Mouse (Mus musculus) stomach, embryonic 16.5 days (tissue): Measurements from ENCODE around the gene Nmnat2. TPM values are rescaled to one million over a fixed set of nuclear protein-coding genes. Genes with fewer than 3 reads are reported as not detected.

Source experiments
- ATAC-seq: fragments of 200-750 bp; cut with Nextera tagmentation; 2 replicates; pipeline ENCODE4 v1.8.0; 2017; ENCODE audit warnings: moderate number of reproducible peaks, moderate TSS enrichment; ENCODE audit not compliant: insufficient read depth, low FRiP score
- H3K27ac ChIP-seq: fragments of 300-500 bp; sonication (generic); 2 replicates; pipeline ENCODE4 v1.5.1; 2014; ENCODE audit warnings: low read length
- H3K27me3 ChIP-seq: fragments of 300-500 bp; sonication (generic); 2 replicates; pipeline ENCODE4 v1.6.1; 2014; ENCODE audit warnings: low read length, control low read depth, mixed read lengths; ENCODE audit not compliant: control insufficient read depth, insufficient read depth
- H3K36me3 ChIP-seq: fragments of 300-500 bp; sonication (generic); 2 replicates; pipeline ENCODE4 v1.6.1; 2014; ENCODE audit warnings: low read length; ENCODE audit not compliant: control insufficient read depth, insufficient read depth
- H3K4me1 ChIP-seq: fragments of 300-500 bp; sonication (generic); 2 replicates; pipeline ENCODE4 v1.6.1; 2014; ENCODE audit warnings: low read length, control low read depth, mixed read lengths; ENCODE audit not compliant: control insufficient read depth, insufficient read depth
- H3K4me2 ChIP-seq: fragments of 300-500 bp; sonication (generic); 2 replicates; pipeline ENCODE4 v1.6.1; 2014; ENCODE audit warnings: low read depth, low read length, mixed read lengths
- H3K4me3 ChIP-seq: fragments of 300-500 bp; sonication (generic); replicated peaks from 2 replicates; pipeline ENCODE4 v1.5.1; 2014; ENCODE audit warnings: mild to moderate bottlenecking, low read length
- H3K9ac ChIP-seq: fragments of 300-500 bp; sonication (generic); 2 replicates; pipeline ENCODE4 v1.6.1; 2014; ENCODE audit warnings: low read length
- H3K9me3 ChIP-seq: fragments of 300-500 bp; sonication (generic); replicated peaks from 2 replicates; pipeline ENCODE4 v1.6.1; 2016; ENCODE audit warnings: low read length, control low read depth; ENCODE audit not compliant: control insufficient read depth
- WGBS: fragments of 180-500 bp; shearing (Covaris S2); extraction: QIAGEN DNeasy Blood & Tissue Kit; methylation state at CpG from one replicate; pipeline ENCODE4 v1.1.7; 2014; 5-methylcytosine and 5-hydroxymethylcytosine counted together
- polyA plus RNA-seq: library from polyadenylated mRNA; unstranded; fragments of >200 nt; fragmentation: Nextera tagmentation; extraction: Ambion mirVana; gene quantifications from 2 replicates; pipeline ENCODE4 v1.2.1, GENCODE M21; 2015

Nmnat2 gene
- polyA plus RNA-seq, 1 experiment from 2014 or later: 2.8 TPM

GRCm38 (mm10) chr1:153087771-153088170, 133.0 kb downstream of the Nmnat2 start:
- Histone ChIP-seq H3K9ac (no peak overlapping the region), H3K4me1 (peaks cover 3% of the 10 kb centered on the region; the same call in 1 of the 2 replicates), H3K9me3 (no peaks in the 10 kb centered on the region), H3K4me3 (no peak overlapping the region), H3K27ac (no peak overlapping the region), H3K27me3 (no peaks in the 10 kb centered on the region), H3K4me2 (no peak overlapping the region), H3K36me3 (no peaks in the 10 kb centered on the region)
- 78% methylated on average over 5 of the region's 5 CpGs for WGBS
- no peak for ATAC-seq

GRCm38 (mm10) chr1:153090081-153090480, 135.3 kb downstream of the Nmnat2 start:
- no peak for ATAC-seq
- WGBS: 77% methylated on average over 2 of the region's 2 CpGs
- peaks cover 3% of the 10 kb centered on the region; the same call in 1 of the 2 replicates for H3K4me1 ChIP-seq

GRCm38 (mm10) chr1:153090807-153091206, 136.0 kb downstream of the Nmnat2 start:
- H3K4me2 ChIP-seq: no peak overlapping the region
- no peak overlapping the region for H3K9ac ChIP-seq
- H3K9me3 ChIP-seq: no peaks in the 10 kb centered on the region
- no peaks in the 10 kb centered on the region for H3K36me3 ChIP-seq
- H3K27ac ChIP-seq: no peak overlapping the region
- peaks cover 3% of the 10 kb centered on the region; the same call in 1 of the 2 replicates for H3K4me1 ChIP-seq
- ATAC-seq: no peak
- H3K27me3 ChIP-seq: no peaks in the 10 kb centered on the region
- H3K4me3 ChIP-seq: no peak overlapping the region
- WGBS: 64% methylated on average over 4 of the region's 4 CpGs

More at GRCm38 (mm10) chr1:153090081-153090480, 135.3 kb downstream of the Nmnat2 start:
- Histone ChIP-seq H3K4me2 (no peak overlapping the region), H3K27ac (no peak overlapping the region), H3K4me3 (no peak overlapping the region), H3K36me3 (no peaks in the 10 kb centered on the region), H3K9me3 (no peaks in the 10 kb centered on the region), H3K27me3 (no peaks in the 10 kb centered on the region), H3K9ac (no peak overlapping the region)

- no peak overlapping the region for H3K9ac ChIP-seq
- ATAC-seq: peak; percentile 60; the same call in 1 of the 2 replicates
- 0 out of 2 replicates have a peak overlapping the region, but pooled peaks have one; percentile 17 for H3K27ac ChIP-seq
- peaks cover 3% of the 10 kb centered on the region; the same call in 1 of the 2 replicates for H3K4me1 ChIP-seq
- no peaks in the 10 kb centered on the region for H3K27me3 ChIP-seq
- no peak overlapping the region for H3K4me3 ChIP-seq
- H3K4me2 ChIP-seq: no peak overlapping the region
- no peaks in the 10 kb centered on the region for H3K9me3 ChIP-seq
- 22% methylated on average over 9 of the region's 9 CpGs for WGBS
- no peaks in the 10 kb centered on the region for H3K36me3 ChIP-seq
These were observed 136.8 kb downstream of the Nmnat2 start for GRCm38 (mm10) chr1:153091438-153092236.

GRCm38 (mm10) chr1:153092237-153092975, 137.6 kb downstream of the Nmnat2 start:
- no peaks in the 10 kb centered on the region for H3K36me3 ChIP-seq
- H3K4me2 ChIP-seq: no peak overlapping the region
- no peak overlapping the region for H3K9ac ChIP-seq
- H3K27ac ChIP-seq: no peak overlapping the region
- H3K27me3 ChIP-seq: no peaks in the 10 kb centered on the region
- H3K9me3 ChIP-seq: no peaks in the 10 kb centered on the region
- no peak overlapping the region for H3K4me3 ChIP-seq
- peak; percentile 33; the same call in 1 of the 2 replicates for ATAC-seq
- H3K4me1 ChIP-seq: peaks cover 3% of the 10 kb centered on the region; the same call in 1 of the 2 replicates
- 62% methylated on average over 5 of the region's 5 CpGs for WGBS

- WGBS: 76% methylated on average over 5 of the region's 5 CpGs
- no peaks in the 10 kb centered on the region for H3K36me3 ChIP-seq
- no peaks in the 10 kb centered on the region for H3K27me3 ChIP-seq
- H3K4me2 ChIP-seq: no peak overlapping the region
- no peaks in the 10 kb centered on the region for H3K9me3 ChIP-seq
- no peak overlapping the region for H3K4me3 ChIP-seq
- H3K27ac ChIP-seq: no peak overlapping the region
- H3K9ac ChIP-seq: no peak overlapping the region
- no peak for ATAC-seq
- H3K4me1 ChIP-seq: peaks cover 3% of the 10 kb centered on the region; the same call in 1 of the 2 replicates
These were observed 138.4 kb downstream of the Nmnat2 start for GRCm38 (mm10) chr1:153093172-153093571.

GRCm38 (mm10) chr1:153093581-153093980, 138.8 kb downstream of the Nmnat2 start:
- no peaks in the 10 kb centered on the region for H3K36me3 ChIP-seq
- peaks cover 3% of the 10 kb centered on the region; the same call in 1 of the 2 replicates for H3K4me1 ChIP-seq
- H3K9ac ChIP-seq: no peak overlapping the region
- no peaks in the 10 kb centered on the region for H3K9me3 ChIP-seq
- H3K4me2 ChIP-seq: no peak overlapping the region
- no peak overlapping the region for H3K27ac ChIP-seq
- 73% methylated on average over 4 of the region's 4 CpGs for WGBS
- no peak for ATAC-seq
- H3K4me3 ChIP-seq: no peak overlapping the region
- no peaks in the 10 kb centered on the region for H3K27me3 ChIP-seq

- Histone ChIP-seq H3K27ac (no peak overlapping the region), H3K4me2 (no peak overlapping the region), H3K27me3 (no peaks in the 10 kb centered on the region), H3K9me3 (no peaks in the 10 kb centered on the region), H3K4me1 (peaks cover 3% of the 10 kb centered on the region; the same call in 1 of the 2 replicates), H3K9ac (no peak overlapping the region), H3K36me3 (no peaks in the 10 kb centered on the region), H3K4me3 (no peak overlapping the region)
- 45% methylated on average over 12 of the region's 12 CpGs for WGBS
- no peak for ATAC-seq
These were observed 139.7 kb downstream of the Nmnat2 start for GRCm38 (mm10) chr1:153094226-153095076.
